Mouse (Mus musculus) CH12F3 (cell line): Measurements from ENCODE around the gene Rarres2.

Experiments used
- in situ Hi-C: fragments of 300-500 bp; cut with MboI; formaldehyde crosslinking; loops from 2 replicates; pipeline ENCODE4 v1.14.3; 2020; ENCODE audit warnings: low sequenced_read_pairs

Rarres2 gene

DNA sequence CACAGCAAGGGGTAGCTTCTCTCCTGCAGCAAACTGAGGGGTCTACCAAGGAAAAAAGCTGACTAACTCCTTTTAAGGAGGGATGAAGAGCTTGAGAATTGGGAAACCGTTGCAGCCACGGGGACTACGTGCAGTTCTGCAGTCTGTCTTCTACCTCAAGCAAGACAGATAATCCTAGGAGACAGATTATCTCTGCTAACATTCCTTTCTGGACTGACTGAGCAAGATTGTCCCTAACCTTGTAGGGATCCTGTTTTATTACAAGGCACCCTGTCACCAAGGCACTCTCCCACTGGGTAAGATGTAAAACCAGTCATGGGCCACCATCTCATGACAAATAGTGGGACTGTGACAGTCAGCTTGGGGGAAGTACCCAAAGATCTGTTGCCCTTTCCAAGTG is 8.7 kb upstream of the Rarres2 start:
- in situ Hi-C loops = no loop called here

DNA sequence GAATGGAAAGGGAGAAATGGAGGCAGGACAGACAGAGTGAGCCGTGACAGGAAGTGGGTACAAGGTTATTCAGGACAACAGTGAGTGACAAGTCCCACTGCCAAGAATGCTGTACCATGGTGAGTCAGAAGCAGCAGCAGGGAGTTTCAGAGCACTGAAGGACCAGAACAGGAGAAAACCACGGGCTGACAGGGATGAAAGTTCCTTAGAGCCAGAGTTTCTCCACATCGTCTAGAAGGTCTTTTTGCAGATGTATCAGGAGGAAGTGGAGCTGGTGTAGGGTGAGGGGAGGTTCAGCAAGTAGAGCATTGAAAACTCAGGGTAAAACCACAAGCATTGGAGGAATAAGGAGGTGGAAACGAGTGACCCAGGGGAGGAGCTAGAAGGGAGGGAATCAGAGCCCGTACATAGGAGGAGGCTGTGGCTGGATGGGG is 6.6 kb upstream of the Rarres2 start:
- in situ Hi-C loops = no loop called here

DNA sequence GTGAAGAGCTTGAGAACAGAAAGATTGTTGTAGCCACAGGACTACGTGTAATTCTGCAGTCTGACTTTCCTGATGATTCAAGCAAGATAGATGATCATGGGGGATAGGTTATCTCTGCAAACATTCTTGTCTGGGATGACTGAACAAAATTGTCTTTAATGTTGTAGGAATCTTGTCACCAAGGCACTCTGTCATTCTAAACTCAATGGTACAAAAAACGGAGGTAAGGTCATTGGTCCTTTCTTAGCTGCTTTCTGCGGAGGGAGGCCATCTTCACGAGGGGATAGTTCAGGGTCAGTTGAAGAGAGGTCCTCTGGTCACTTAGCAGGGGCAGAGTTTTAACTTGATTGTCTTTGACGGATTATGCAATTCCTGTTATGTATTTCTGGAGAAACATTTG is 6.1 kb upstream of the Rarres2 start:
- in situ Hi-C loops = no loop called here

DNA sequence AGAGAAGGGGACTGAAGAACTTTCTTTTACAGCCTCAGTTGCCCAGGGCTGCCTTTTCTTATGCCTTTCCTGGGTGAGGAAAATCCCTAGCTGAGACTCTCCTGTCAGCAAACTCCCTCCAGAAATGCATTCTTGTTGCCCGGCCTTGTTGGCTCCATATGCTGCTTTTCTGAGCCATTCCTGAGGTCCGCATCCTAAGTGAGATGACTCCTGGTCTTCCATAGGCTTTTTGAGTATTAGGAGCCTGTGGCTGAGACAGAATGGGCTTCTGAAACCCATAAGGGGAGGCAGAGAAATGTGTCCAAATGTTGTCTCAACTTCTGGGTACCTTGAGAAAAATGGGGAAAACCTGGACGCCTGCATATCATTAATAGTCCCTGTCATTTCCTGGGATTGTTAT is 1.4 kb upstream of the Rarres2 start:
- in situ Hi-C loops = no loop called here

DNA sequence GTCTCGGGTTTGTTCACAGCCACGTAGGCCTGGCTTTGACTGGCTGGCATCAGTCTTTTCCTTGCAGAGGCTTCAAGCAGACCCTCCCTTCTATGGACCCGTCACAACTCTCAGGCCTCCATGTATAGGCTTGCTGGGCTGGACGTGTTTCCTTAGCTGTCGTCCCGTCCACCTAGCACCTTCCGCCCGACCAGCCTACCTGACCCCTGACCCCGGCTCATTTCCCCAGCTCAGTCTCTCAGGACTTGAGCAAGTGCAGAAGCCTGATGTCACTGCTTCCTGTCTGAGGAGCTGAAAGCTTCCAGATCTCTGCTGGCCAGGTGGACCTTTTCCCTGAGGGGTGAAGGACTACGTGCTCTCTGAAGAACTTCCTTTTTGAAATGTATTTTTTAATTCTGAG is 691 bp upstream of the Rarres2 start:
- in situ Hi-C loops = no loop called here

DNA sequence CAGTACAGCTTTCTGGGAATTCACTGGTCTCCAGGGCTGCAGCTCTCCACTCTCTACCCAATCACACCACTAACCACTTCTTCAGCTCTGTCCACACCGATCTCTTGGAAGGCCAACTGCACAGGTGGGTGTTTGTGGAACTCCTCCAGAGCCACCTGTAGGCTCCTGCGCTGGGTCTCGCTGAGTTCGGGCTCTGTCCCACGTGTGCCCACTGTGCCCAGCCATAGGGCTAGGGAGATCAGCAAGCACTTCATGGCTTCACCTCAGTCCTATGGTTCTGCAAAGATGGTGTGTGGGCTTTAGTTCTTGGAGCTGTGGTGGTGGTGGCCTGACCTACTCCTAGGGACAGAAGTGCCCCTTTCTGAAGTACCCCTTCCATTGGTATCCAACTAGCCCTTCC is 575 bp downstream of the Rarres2 start:
- in situ Hi-C loops = no loop called here

DNA sequence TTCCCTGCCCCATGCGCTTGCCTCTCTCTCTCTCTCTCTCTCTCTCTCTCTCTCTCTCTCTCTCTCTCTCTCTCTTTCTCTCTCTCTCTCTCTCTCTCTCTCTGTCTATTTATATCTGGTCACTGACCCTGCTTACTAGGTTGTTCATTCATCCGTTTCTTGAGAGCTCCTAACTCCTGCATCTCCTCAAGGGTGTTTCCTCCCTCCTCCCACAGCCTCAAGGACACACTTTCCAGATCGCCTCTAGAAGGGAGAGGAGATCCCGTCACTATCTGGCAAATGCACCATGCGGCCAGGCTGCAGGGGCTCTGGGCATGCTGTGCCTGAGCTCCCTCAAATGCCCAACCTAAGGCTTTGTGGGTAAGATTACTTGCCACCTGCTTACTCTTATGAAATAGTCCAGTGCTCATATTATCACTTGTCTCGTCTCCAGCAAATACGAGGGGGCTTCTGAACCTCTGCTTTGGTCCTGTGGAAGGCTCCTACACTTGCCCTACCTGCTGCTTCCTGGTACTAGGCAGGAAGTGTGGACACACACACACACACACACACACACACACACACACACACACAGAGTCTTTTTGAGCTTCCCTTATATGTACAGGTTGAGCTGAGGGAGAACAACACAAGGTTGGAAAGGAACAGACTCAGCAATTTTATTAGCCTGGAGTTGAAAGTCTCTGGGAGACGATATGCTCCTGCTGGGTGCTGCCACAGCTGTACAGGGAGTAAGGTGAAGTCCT is 3.4 kb downstream of the Rarres2 start:
- in situ Hi-C loops = no loop called here

DNA sequence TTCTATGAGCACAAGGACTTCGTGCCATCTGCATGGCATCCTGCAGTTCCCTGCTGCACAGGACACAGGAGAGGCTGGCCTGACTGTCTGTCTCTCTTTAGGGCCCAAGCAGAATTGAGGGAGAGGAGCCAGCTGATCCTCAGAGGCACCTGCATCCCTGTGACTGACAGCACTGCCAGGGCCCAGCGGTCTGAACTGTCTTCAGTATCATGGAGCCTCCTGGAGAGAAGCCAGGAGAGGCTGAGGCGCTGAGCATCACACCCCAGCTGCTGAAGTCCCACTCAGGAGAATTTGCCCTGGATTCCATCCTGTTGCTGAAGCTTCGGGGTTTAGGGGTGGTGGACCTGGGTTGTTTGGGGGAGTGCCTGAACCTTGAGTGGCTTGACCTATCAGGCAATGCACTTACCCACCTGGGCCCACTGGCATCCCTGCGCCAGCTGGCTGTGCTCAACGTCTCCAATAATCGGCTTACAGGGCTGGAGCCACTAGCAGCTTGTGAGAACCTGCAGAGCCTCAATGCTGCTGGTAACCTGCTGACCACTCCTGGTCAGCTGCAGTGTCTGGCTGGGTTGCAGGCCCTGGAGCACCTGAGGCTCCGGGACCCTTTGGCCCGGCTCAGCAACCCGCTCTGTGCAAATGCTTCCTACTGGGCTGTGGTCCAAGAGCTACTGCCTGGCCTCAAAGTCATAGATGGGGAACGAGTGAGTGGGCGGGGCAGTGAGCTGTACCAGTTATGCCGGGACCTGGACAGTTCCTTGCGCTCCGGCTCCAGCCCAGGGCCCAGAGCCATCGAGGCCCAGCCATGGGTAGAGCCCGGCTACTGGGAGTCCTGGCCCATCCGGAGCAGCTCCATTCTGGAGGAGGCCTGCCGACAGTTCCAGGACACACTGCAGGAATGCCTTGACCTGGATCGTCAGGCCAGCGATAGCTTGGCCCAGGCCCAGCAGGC is 4.3 kb downstream of the Rarres2 start:
- in situ Hi-C loops = no loop called here

DNA sequence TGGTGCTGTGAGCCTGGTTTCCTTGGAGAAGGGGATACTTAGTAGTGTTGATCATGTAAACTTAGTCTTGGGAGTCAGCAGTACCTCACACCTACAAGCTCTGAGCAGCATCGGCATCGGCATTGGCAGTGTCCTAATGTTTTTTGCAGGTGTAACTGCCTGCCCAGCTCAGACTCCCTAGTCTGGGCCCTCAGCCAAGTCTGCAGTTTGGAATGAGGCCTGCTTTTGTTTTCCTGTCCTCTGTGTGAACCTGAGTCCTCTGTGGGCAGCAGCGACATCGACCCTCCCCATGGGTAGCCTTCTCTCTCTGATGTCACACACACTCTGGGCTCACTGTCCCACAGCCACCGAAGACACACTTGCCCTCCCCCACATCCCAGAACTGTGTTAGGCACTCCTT is 6.3 kb downstream of the Rarres2 start:
- in situ Hi-C loops = no loop called here

DNA sequence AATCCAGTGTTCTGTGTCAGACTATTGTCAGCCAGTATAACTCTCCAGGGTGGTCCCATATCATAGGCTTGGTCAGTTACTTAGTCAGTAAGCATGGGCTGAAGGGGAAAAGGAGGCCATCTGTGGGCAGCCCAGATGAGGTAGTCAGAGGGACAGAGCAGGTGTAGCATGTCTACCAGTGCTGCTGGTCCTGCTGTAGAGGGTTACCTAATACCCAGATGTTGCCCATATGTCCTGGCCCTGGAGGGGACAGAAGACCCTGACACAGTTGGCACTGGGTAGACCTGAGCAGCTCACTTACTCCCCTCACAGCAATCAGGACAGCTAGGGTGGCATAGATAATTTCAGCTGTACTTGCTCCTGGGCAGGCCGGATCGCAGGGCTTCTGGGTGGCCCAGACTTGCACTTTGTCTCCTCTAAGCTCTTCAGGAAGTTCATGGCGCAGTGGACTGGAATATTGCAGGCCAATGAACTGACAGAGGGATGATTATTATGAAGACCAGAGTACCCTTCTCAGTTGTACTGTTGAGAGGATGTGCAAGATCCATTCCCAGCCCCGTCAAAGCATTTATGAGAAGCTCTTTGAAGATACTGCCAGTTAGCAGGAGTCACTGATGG is 6.8 kb downstream of the Rarres2 start:
- in situ Hi-C loops = no loop called here

DNA sequence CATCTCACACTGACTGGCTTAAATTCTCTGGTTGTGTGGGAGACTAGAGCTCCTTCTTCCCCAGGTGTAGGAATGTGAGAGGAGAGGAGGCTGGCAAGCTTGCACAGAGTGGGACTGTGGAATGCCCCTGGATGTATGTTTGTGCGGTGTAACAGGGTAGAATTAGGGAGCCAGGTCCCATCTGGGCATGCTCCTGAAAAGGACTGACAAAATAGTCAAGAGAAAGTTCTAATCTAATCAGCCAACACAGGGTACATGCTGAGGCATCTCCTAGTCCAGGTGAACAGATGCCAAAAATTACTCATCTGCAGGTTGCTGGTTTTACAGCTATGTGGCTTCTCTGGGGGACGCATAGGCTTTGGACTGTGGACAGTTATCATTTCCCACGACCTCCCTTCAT is 16.6 kb downstream of the Rarres2 start:
- in situ Hi-C loops = no loop called here

DNA sequence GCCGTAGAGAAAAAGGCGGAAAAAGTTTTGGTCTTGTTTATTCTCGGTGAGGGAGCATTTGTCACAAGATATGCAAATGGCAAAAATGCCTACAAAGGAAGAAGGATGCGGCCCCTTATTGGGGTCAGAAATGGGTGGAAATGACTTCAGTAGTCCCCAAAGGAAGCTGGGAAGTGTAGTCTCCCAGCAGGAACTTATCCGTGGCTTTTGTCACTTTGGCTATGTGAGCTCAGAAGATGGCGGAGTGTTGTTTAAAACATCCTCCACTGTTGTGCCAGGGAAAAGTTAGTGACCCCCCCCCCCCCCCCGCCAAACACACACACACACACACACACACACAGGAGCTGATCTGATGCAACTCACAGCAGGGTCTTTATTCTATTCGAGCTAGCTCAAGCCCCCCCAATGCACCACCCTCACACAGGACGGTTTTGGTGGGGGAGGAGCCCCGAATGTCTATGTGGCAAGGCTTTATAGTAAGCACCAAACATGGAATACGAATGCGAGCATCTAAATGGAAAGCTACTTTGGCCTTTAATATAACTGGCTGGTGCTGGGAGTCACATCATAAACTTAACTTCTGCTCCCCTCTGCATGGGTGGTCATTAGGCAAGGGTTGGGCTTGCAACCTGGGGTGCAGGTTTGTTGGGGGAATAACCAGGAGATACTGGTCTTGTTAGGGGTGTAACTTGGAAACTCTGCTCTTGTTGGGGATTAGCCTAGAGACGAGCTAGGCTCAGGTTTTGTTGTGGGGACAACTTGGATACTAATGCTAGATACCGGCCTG is 17.3 kb downstream of the Rarres2 start:
- in situ Hi-C loops = no loop called here

DNA sequence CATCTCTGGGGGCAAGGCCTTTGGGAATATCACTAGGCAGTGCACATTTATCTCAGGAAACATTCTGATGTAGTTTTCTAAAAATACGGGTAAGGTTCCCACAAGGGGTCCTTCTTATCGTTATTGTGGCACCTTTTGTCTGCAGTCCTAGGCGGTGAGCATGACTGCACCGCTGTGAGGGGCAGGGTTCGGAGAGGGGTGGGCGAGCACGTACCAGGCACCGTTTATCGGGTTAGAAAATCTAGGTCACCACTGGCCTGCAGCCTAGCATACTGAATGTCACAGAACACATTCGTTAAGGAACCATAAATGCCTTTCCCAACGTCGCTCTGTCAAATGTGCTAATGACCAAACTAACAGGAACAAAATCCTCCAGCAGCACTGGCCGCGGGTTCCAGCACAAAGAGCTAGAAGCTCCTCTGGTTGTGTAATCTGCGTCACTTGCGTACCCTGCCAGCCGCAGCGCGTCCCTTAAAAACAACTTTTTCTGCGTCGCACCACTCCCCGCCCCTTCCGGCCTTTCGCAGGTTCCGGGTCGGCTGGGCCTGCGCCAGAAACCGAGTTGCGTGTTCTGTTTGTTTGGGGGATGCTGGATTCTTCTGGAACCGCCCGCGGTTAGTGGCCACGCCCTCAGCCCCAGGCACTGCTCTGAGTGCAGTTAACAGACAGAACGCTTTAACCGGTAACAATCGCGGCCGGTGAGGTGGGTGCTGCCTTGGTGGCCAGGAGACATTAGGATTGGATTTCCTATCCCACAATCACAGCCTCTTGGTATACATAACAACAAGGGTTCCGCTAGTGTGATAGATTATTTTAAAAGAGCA is 18.1 kb downstream of the Rarres2 start, which contains the start of gene Lrrc61:
Lrrc61 (plus strand) TSS at position 517 of the 824 bp plus-strand sequence.
- in situ Hi-C loops = no loop called here

DNA sequence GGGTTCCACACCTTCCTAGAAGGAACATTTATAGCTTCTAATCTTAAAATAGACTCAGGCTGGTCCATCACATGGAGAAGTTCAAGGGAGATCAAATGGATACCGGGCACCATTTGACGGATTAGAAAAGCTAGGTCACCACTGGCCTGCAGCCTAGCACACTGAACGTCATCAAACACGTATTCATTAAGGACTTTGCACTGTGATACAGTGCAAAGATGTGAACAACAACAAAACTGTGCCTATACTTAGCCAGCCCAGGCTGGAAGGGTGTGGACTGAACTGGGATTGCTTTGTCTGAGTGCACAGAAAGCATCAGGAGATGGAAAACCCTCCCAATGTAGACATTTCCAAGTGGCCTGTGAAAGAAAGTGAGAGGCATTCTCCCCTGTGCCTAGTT is 18.8 kb downstream of the Rarres2 start:
- in situ Hi-C loops = no loop called here

DNA sequence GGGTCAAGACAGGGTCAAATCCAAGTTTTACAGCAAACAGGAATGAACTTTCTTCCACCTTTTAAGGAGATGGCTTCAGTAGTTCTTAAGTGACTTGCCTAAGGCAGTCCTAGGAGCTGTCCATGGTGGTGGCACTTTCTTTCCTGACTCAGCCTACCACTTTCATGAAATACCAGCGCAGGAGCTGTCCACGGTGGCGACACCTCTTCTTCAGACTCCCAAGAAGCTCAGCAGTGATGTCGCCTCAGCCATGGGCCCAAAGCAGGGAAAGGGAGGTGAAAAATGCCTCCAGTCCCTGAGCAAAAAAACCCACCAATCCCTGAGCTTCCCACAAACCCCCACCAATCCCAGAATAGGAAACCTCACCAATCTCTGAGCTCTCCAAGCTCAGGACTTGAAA is 19.7 kb downstream of the Rarres2 start:
- in situ Hi-C loops = no loop called here

DNA sequence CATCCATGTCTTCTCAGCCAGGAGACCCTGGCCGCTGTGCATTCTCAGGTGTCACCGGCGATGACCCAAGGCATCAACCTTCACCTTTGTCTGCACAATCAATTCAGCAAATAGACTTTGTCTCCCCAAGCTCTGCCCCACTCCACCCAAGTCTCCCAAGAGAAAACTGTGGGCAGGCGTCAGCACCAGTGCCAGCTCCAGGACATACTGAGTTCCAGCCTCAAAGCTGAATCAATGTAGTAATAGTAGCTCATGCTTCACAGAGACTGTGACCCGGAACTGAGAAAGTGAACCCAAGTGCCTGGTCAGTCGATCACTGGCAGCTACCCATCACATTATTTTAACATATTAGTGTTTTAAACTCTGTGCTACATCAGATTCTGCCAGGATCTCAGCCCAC is 24.3 kb downstream of the Rarres2 start:
- in situ Hi-C loops = no loop called here

DNA sequence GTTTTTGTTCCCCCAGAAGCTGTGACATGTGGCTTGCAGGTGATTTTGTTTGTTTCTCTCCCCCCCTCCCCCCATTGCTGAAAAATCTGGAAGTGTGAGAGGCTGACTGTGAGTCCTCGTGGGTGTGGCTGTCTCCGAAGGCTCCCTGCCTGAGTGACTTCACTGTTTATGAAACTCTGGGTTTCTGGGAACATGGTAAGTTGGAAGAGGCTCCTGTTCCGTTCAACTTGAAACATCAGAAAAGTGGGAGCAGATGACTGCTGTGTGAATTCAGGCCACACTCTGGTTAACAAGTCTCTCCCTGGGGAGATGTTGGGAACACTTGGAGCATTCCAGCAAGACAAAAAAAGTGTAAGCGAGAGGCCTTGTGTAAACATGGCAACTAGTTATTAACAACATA is 25.7 kb downstream of the Rarres2 start:
- in situ Hi-C loops = no loop called here

DNA sequence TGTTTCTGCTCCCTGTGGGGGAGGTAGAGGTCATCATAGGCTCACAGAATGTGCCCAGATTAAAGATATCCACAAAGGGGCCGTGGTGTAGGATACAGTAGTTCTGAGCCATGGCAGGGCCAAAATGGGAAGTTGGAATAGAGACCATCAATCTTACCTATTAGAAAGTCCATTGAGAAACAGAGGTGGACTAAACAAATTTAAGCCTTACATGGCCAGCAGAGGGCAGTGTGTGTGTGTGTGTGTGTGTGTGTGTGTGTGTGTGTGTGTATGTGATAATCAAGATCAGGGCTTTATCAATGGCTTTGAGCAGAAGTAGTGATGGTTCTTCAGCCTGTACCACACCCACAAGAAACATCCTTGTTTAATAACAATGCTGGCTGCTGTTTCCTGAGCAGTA is 26.3 kb downstream of the Rarres2 start:
- in situ Hi-C loops = no loop called here

DNA sequence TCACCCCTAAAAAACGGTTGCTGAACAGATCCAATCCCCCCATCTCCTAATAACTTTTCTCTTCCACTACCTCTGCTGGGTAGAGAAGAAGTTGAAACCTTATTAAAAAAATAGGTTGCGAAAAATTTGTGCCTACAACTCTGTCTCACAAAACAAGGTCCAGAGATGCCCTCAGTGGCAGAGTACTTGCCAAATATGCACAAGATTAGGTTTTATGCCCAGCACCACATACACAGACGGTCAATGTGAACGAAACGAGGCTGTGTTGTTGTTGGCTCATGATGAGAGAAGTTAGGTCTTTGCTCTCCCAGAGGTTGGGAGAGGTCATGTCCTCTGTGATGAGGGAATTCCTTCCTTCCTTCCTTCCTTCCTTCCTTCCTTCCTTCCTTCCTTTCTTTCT is 27.3 kb downstream of the Rarres2 start:
- in situ Hi-C loops = no loop called here

DNA sequence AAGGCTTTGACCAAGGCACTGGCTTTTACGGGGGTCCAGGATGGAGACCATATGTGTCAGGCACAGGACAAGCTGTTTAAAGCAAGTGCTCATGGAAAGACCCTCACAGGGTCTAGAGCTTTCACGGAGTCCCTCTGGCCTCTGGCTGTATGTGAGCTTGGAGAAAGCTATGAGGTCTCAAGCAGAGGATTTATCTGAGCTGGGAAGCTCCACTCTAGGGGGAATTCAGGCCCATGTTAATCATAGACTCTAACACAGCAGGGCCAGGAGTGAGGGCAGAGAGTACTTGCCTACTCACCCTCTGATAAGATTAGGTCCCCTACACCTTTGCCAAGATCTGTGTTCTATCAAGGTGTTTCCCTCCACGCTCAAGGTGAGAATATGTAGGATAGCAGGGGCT is 30.0 kb downstream of the Rarres2 start:
- in situ Hi-C loops = no loop called here
